Mouse (Mus musculus) kidney, adult 2 months (tissue): ENCODE measurements around the gene D930048N14Rik. TPM values are rescaled to one million over a fixed set of nuclear protein-coding genes. Genes with fewer than 3 reads are reported as not detected.
"Not testable (repeated sequence)": the region's sequence is repeated elsewhere in the genome, so short reads cannot be mapped to it uniquely, and the experiment has no call there.

Experiments
- DNase-seq: peaks from one replicate; pipeline ENCODE4 v3.0.0; 2021
- H3K27ac ChIP-seq: fragments of 200-500 bp; 2 replicates; pipeline ENCODE4 v1.5.1; 2012; ENCODE audit warnings: low read depth, low read length, control low read depth, inconsistent platforms; ENCODE audit not compliant: insufficient read depth
- H3K27me3 ChIP-seq: fragments of 200-500 bp; replicated peaks from 2 replicates; pipeline ENCODE4 v1.6.1; 2012; ENCODE audit warnings: mild to moderate bottlenecking, moderate library complexity, low read length, inconsistent platforms; ENCODE audit not compliant: control insufficient read depth, insufficient read depth
- H3K36me3 ChIP-seq: fragments of 200-500 bp; 2 replicates; pipeline ENCODE4 v1.6.1; 2012; ENCODE audit warnings: mild to moderate bottlenecking, moderate library complexity, low read length, inconsistent platforms; ENCODE audit not compliant: control insufficient read depth, insufficient read depth
- H3K4me1 ChIP-seq: fragments of 200-500 bp; 2 replicates; pipeline ENCODE4 v1.6.1; 2011; ENCODE audit warnings: low read length; ENCODE audit not compliant: control insufficient read depth, insufficient read depth
- H3K4me3 ChIP-seq: fragments of 200-500 bp; 2 replicates; pipeline ENCODE4 v1.5.1; 2011; ENCODE audit warnings: mild to moderate bottlenecking, low read depth, low read length, control low read depth; ENCODE audit not compliant: insufficient read depth
- CTCF ChIP-seq: fragments of 200-500 bp; conservative IDR thresholded peaks from 2 replicates; pipeline ENCODE4 v1.5.1; 2011; ENCODE audit warnings: low read depth, mild to moderate bottlenecking, control low read depth, low read length, moderate library complexity, mixed read lengths; ENCODE audit not compliant: insufficient read depth, insufficient read length
- POLR2A ChIP-seq: fragments of 200-500 bp; IDR thresholded peaks from one replicate; pipeline ENCODE4 v1.6.1; 2011; ENCODE audit warnings: low read depth, low read length, control low read depth
- WGBS: fragments of 180-500 bp; shearing (Covaris S2); methylation state at CpG from one replicate; pipeline ENCODE4 v1.1.7; 2018; 5-methylcytosine and 5-hydroxymethylcytosine counted together
- polyA plus RNA-seq: library from polyadenylated mRNA; depleted of rRNA; stranded (reverse); fragments of >200 nt; gene quantifications from 2 replicates; pipeline ENCODE4 v1.2.3, GENCODE M21; 2012

The D930048N14Rik gene
- polyA plus RNA-seq, 1 experiment = 10.7 TPM

GRCm38 (mm10) chr11:51661867-51662365 lies 11.2 kb downstream of the D930048N14Rik start:
- 64% methylated on average over 16 of the region's 16 CpGs for WGBS
- H3K4me3 ChIP-seq = no peak overlapping the region

DNA sequence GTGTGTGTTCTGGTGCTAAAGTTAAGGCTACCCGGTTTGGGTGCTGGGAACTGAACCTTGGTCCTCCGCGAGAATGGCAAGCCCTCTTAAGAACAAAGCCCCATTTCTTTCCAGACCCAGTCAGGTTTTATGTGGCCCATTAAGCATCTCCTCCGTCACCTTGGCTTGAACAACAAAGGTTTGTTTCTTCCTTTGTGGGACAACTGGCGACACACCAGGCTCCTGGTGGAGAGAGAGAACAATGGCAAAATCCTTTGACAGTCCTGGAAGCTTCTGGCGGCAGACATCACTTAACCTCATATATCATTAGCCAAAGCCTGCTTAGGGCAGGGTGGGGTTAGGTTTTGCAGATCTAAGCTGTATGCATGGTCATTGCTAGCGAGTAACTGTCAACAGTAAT lies 11.9 kb downstream of the D930048N14Rik start:
- WGBS = 67% methylated on average over 7 of the region's 7 CpGs
- peaks cover 17% of the 10 kb centered on the region for H3K4me1 ChIP-seq
- no peaks in the 10 kb centered on the region for H3K36me3 ChIP-seq
- TF ChIP-seq CTCF (no peak), POLR2A (no peak)
- H3K4me3 ChIP-seq = no peak overlapping the region
- H3K27me3 ChIP-seq = no peaks in the 10 kb centered on the region
- H3K27ac ChIP-seq = no peak overlapping the region
- DNase-seq = no peak

More at GRCm38 (mm10) chr11:51661867-51662365, 11.2 kb downstream of the D930048N14Rik start:
- DNase-seq = peak; percentile 60
- Histone ChIP-seq H3K36me3 (no peaks in the 10 kb centered on the region), H3K27ac (no peak overlapping the region), H3K4me1 (peaks cover 22% of the 10 kb centered on the region), H3K27me3 (no peaks in the 10 kb centered on the region)
- no peak for TF ChIP-seq CTCF
- no peak for TF ChIP-seq POLR2A

DNA sequence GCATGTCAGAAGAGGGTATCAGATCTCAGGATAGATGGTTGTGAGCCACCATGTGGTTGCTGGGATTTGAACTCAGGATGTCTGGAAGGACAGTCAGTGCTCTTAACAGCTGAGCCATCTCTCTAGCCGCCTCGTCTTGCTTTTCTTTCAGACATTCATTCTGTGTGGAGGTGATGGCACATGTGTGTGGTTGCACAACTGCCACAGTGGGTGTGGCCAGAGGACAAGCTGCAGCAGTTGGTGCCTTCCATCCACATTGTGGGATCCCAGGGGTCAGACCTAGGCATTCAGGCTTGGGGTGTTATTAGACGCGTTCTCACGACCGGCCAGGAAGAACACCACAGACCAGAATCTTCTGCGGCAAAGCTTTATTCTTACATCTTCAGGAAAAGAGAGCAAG lies 14.0 kb downstream of the D930048N14Rik start:
- H3K4me3 ChIP-seq, H3K27me3 ChIP-seq, H3K4me1 ChIP-seq, DNase-seq, H3K36me3 ChIP-seq, H3K27ac ChIP-seq: not testable (repeated sequence)
- WGBS = 96% methylated on average over 7 of the region's 7 CpGs

GRCm38 (mm10) chr11:51670846-51671245 lies 20.1 kb downstream of the D930048N14Rik start:
- Histone ChIP-seq H3K27me3 (no peaks in the 10 kb centered on the region), H3K27ac (0 out of 2 replicates have a peak overlapping the region, but pooled peaks have one; percentile 46), H3K4me3 (no peak overlapping the region), H3K4me1 (no peaks in the 10 kb centered on the region), H3K36me3 (no peaks in the 10 kb centered on the region)
- DNase-seq = peak; percentile 71
- 65% methylated on average over 7 of the region's 7 CpGs for WGBS
- TF ChIP-seq POLR2A (no peak), CTCF (no peak)

DNA sequence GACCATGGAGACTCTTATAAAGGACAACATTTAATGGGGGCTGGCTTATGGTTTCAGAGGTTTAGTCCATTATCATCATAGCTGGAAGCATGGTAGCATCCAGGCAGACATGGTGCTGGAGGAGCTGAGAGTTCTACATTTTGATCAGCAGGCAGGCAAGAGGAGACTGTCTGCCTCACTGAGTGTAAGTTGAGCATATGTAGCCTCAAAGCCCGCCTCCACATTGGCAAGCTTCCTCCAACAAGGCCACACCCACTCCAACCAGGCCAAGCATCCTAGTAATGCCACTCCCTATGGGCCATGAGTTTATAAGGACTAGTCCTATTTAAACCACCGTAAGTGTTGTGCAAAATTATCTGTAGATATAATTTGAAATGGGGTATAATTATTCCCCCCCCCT lies 20.6 kb downstream of the D930048N14Rik start:
- Histone ChIP-seq H3K27ac (no peak overlapping the region), H3K27me3 (no peaks in the 10 kb centered on the region), H3K4me1 (no peaks in the 10 kb centered on the region), H3K4me3 (no peak overlapping the region), H3K36me3 (no peaks in the 10 kb centered on the region)
- no peak for TF ChIP-seq CTCF
- no peak for TF ChIP-seq POLR2A
- DNase-seq = no peak
- 85% methylated on average over 2 of the region's 2 CpGs for WGBS

DNA sequence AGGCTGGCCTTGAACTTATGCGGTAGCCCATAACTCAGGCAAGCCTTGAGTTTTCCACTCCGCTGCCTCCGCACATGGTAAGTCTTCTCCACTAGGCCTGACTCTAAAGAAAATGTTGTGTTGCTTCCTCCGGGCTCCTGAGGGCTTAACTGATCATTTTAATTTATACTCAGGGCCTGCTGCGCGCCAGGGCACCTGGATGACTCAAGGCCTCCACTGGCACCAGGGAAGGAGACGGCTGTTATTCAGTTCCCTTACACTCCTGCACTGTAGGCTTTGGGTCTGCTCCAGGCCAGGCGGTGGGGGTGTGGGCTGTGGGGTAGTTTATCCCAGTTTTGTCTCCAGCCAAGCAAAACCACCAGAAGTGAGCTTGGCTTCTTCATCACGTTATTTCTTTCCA lies 22.5 kb downstream of the D930048N14Rik start:
- H3K4me3 ChIP-seq = no peak overlapping the region
- no peaks in the 10 kb centered on the region for H3K27me3 ChIP-seq
- no peak overlapping the region; the same call in 1 of the 2 replicates for H3K27ac ChIP-seq
- peak; percentile 56 for DNase-seq
- no peaks in the 10 kb centered on the region for H3K36me3 ChIP-seq
- TF ChIP-seq POLR2A (no peak), CTCF (no peak)
- WGBS = 53% methylated on average over 9 of the region's 9 CpGs
- no peaks in the 10 kb centered on the region for H3K4me1 ChIP-seq

GRCm38 (mm10) chr11:51675386-51675785 lies 24.6 kb downstream of the D930048N14Rik start:
- H3K4me1 ChIP-seq = no peaks in the 10 kb centered on the region
- WGBS = 94% methylated on average over 5 of the region's 5 CpGs
- TF ChIP-seq POLR2A = no peak
- no peak for TF ChIP-seq CTCF
- H3K27ac ChIP-seq = no peak overlapping the region
- H3K36me3 ChIP-seq = no peaks in the 10 kb centered on the region
- no peak overlapping the region for H3K4me3 ChIP-seq
- H3K27me3 ChIP-seq = no peaks in the 10 kb centered on the region
- no peak for DNase-seq

- Histone ChIP-seq H3K27me3 (no peaks in the 10 kb centered on the region), H3K36me3 (no peaks in the 10 kb centered on the region), H3K4me3 (no peak overlapping the region), H3K4me1 (peaks cover 3% of the 10 kb centered on the region; the same call in 1 of the 2 replicates), H3K27ac (no peak overlapping the region)
- no peak for DNase-seq
- TF ChIP-seq POLR2A = no peak
- no peak for TF ChIP-seq CTCF
- 62% methylated on average over 6 of the region's 6 CpGs for WGBS
These were observed 27.1 kb downstream of the D930048N14Rik start for GRCm38 (mm10) chr11:51677737-51678418.
